Mouse (Mus musculus) olfactory bulb, adult 2 months (tissue): ENCODE measurements at regions not wholly inside any gene's neighbourhood (a gene's known extent, or its start where the extent isn't known, plus 50 kb on each side); places are given as distances from the start of the nearest gene placed in this dataset.

Source experiments
- CTCF ChIP-seq: fragments of 200-500 bp; IDR thresholded peaks from 2 replicates; pipeline ENCODE4 v1.5.1; 2012; ENCODE audit warnings: low read depth, mild to moderate bottlenecking, low read length, moderate library complexity; ENCODE audit not compliant: insufficient read depth
- POLR2A ChIP-seq: fragments of 200-500 bp; IDR thresholded peaks from 2 replicates; pipeline ENCODE4 v1.6.1; 2012; ENCODE audit warnings: mild to moderate bottlenecking, low read depth, low read length, moderate library complexity; ENCODE audit not compliant: insufficient read depth

DNA sequence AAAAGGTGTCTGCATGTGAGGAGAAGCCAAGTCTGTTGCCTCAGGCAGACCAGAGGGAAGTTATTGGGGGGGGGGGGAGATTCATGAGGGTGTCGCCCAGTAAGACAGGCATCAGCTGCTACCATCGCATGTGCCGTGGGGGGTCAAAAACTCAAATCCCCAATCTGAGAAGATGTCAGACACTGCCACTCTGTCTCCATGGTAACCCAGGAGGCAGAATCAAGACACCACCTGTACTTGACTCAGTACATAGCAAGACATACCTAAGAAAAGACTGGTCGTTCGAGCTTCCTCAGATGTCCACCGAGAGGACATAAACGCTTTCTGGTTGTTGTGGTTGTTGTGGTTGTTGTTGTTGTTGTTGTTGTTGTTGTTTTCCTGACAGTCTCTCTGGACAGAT, 418.1 kb downstream of the Plekhb2 start:
- TF ChIP-seq CTCF (no peak), POLR2A (no peak)
